Mouse (Mus musculus) limb, embryonic 12.5 days (tissue): Measurements from ENCODE around the gene Gch1. TPM values are rescaled to one million over a fixed set of nuclear protein-coding genes. Genes with fewer than 3 reads are reported as not detected.
A peak's percentile ranks its signal among the peaks of the same experiment; 100 is the strongest.
"Not testable (repeated sequence)": the region's sequence is repeated elsewhere in the genome, so short reads cannot be mapped to it uniquely, and the experiment has no call there.

Source experiments
- ATAC-seq: fragments of 200-750 bp; cut with Nextera tagmentation; 2 replicates; pipeline ENCODE4 v1.8.0; 2017; ENCODE audit warnings: low read depth, moderate TSS enrichment; ENCODE audit not compliant: insufficient number of reproducible peaks, insufficient read depth, low FRiP score, low TSS enrichment
- H3K27ac ChIP-seq: fragments of 300-500 bp; sonication (generic); 2 replicates; pipeline ENCODE4 v1.5.1; 2016; ENCODE audit warnings: mild to moderate bottlenecking, moderate library complexity
- H3K27me3 ChIP-seq: fragments of 300-500 bp; sonication (generic); 2 replicates; pipeline ENCODE4 v1.6.1; 2016; ENCODE audit warnings: mild to moderate bottlenecking, moderate library complexity
- H3K36me3 ChIP-seq: fragments of 300-500 bp; sonication (generic); 2 replicates; pipeline ENCODE4 v1.6.1; 2016; ENCODE audit warnings: mild to moderate bottlenecking, moderate library complexity
- H3K4me1 ChIP-seq: fragments of 300-500 bp; sonication (generic); replicated peaks from 2 replicates; pipeline ENCODE4 v1.6.1; 2016
- H3K4me2 ChIP-seq: fragments of 300-500 bp; sonication (generic); 2 replicates; pipeline ENCODE4 v1.6.1; 2016; ENCODE audit warnings: mild to moderate bottlenecking, moderate library complexity
- H3K4me3 ChIP-seq: fragments of 300-500 bp; sonication (generic); replicated peaks from 2 replicates; pipeline ENCODE4 v1.5.1; 2016; ENCODE audit warnings: mild to moderate bottlenecking
- H3K9ac ChIP-seq: fragments of 300-500 bp; sonication (generic); replicated peaks from 2 replicates; pipeline ENCODE4 v1.6.1; 2016; ENCODE audit warnings: mild to moderate bottlenecking, moderate library complexity
- H3K9me3 ChIP-seq: fragments of 300-500 bp; sonication (generic); 2 replicates; pipeline ENCODE4 v1.6.1; 2016; ENCODE audit warnings: mild to moderate bottlenecking, moderate library complexity
- WGBS: fragments of 180-500 bp; shearing (Covaris S2); methylation state at CpG from one replicate; pipeline ENCODE4 v1.1.7; 2016; 5-methylcytosine and 5-hydroxymethylcytosine counted together
- polyA plus RNA-seq: library from polyadenylated mRNA; unstranded; fragments of >200 nt; fragmentation: Nextera tagmentation; extraction: Ambion mirVana; gene quantifications from 2 replicates; pipeline ENCODE4 v1.2.1, GENCODE M21; 2016

Gene Gch1
- polyA plus RNA-seq, 1 experiment from 2014 or later, result 1.3 TPM

DNA sequence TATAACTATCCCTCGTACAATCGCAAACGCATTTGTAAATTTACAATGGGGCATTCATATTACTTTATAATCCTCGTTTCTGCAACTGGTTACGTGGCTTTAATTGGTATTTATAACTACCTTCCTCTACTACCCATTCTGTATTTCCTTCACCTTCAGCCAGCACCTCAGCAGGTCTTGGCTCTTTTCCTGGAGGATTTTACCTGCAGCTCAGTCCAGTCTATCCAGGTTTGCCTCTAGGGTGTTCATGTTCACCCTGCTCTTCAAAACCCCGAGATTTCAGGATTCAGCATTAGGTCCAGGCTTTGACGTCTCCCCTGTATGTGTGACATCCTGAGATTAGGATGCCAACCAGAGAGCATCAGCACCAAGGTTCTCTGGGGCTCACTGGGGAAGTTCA, 78.8 kb downstream of the Gch1 start:
- not testable (repeated sequence) for H3K27ac ChIP-seq, H3K4me2 ChIP-seq, H3K4me1 ChIP-seq, H3K36me3 ChIP-seq, H3K9me3 ChIP-seq, H3K4me3 ChIP-seq, H3K9ac ChIP-seq, ATAC-seq, H3K27me3 ChIP-seq
- WGBS, result 84% methylated on average over 7 of the region's 7 CpGs

DNA sequence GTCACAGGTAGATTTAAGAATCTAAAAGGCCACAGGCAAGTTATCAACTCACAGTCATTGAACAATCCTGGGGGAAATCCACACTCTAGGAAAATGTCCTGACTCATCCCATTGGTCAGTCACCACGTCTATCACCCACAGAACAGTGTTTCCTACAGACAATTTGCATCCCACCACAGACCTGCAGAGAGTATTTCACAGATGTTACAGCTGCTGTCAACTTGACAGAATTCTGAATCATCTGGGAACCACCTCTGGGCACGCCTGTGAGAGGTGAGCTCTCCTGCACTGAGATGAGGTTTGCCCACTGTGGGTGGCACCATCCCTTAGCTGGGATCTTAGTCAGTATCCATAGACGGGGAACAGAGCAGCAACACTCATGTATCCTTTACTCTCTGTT, 81.8 kb downstream of the Gch1 start:
- no peaks in the 10 kb centered on the region for H3K9me3 ChIP-seq
- no peaks in the 10 kb centered on the region for H3K36me3 ChIP-seq
- H3K9ac ChIP-seq, result no peak overlapping the region
- H3K27ac ChIP-seq, result no peak overlapping the region
- 77% methylated on average over 3 of the region's 3 CpGs for WGBS
- no peak overlapping the region for H3K4me3 ChIP-seq
- ATAC-seq, result no peak
- H3K27me3 ChIP-seq, result no peaks in the 10 kb centered on the region; the same call in 1 of the 2 replicates
- no peak overlapping the region for H3K4me2 ChIP-seq
- H3K4me1 ChIP-seq, result peaks cover 12% of the 10 kb centered on the region

DNA sequence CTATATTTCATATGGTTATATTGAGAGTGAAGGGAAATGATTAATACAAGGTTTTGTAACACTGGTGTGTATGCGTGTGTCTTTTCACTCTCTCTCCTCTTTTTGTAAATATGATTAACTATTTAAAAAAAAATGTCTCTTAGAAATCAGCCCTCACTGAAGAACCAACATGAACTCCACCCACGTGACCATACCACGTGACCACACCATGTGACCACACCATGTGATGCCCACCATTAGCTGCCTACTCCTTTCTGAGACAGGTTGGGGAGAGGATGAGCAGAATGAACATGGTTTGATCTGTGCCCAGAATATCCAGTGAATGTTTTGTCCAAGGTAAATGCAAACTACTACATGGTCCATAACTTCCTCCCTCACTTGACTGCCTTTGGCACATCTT, 83.5 kb downstream of the Gch1 start:
- Histone ChIP-seq H3K27me3 (no peaks in the 10 kb centered on the region), H3K9ac (no peak overlapping the region), H3K36me3 (no peaks in the 10 kb centered on the region), H3K27ac (no peak overlapping the region), H3K9me3 (no peaks in the 10 kb centered on the region), H3K4me3 (no peak overlapping the region), H3K4me2 (no peak overlapping the region), H3K4me1 (peaks cover 12% of the 10 kb centered on the region)
- 95% methylated on average over 3 of the region's 3 CpGs for WGBS
- no peak for ATAC-seq

DNA sequence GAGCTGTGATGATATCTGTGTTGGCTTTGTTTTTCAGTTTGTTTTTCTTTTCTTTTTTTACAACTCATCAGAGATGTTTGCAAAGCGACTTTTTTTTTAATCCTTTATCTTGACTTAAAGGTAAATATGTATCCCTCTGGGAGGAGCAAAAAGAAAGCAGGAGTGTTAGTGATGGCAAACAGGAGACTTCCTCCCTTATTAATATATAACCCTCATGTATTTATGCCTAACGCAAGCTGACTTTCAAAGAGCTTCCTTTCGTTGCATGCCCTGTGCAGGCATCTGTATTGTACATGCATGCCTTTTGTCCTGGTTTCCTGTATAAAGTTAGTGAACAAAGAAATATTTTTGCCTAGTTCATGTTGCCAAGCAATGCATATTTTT, 84.0 kb downstream of the Gch1 start:
- Histone ChIP-seq H3K4me3 (no peak overlapping the region), H3K36me3 (no peaks in the 10 kb centered on the region), H3K4me1 (peaks cover 12% of the 10 kb centered on the region), H3K9ac (no peak overlapping the region), H3K9me3 (no peaks in the 10 kb centered on the region), H3K4me2 (no peak overlapping the region), H3K27ac (peak overlapping the region; percentile 81), H3K27me3 (no peaks in the 10 kb centered on the region)
- no peak for ATAC-seq
- 82% methylated on average over 3 of the region's 3 CpGs for WGBS

DNA sequence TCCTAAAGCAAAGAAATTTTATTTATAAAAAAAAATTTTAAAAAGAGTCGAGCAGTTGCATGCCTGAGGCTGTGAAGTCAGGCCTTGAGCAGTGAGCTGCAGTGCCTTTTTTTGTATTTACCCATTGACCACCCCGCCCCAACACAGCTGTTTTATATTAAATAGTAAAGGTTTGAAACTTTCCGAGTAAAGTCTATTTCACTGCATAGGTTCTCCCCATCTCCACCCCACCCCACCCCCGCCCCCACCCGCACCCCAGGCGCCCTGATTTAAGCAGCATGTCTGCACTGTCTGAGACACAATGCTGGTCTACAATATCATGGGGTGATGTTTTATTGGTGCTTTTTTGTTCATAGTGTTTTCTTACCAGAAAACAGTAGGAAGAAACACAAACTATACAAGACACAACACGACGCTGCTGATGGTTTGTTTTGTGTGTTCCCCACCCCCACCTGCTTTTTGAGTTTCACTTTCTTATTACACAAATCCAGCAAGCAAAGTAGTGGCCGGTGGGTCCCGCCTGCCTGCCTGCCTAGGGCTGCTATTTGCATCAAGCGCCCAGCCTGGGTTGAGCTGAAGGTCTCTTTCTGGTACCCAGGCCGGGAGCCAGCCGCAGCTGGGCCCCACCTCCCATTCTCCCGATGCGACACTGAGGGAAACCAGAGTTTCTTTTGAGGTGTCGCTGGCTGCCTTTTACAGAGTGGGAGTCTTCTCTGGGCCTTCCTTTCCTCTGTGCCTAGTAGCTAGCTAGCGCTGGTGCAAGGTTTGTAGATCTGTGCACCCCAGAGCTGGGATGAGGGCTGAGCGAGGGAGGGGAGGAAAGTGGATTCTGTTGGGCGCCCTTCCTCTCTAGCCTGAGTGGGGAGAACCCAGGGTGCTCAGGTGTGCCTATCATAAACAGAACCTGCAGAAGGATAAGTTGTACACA, 84.7 kb downstream of the Gch1 start:
- peak overlapping the region; percentile 10; the same call in 1 of the 2 replicates for H3K4me3 ChIP-seq
- H3K4me2 ChIP-seq, result peak overlapping the region; percentile 40
- no peak overlapping the region for H3K9ac ChIP-seq
- ATAC-seq, result peak; percentile 61
- peak overlapping the region; percentile 81 for H3K27ac ChIP-seq
- peaks cover 12% of the 10 kb centered on the region for H3K4me1 ChIP-seq
- H3K9me3 ChIP-seq, result no peaks in the 10 kb centered on the region
- WGBS, result 23% methylated on average over 19 of the region's 19 CpGs
- no peaks in the 10 kb centered on the region for H3K27me3 ChIP-seq
- H3K36me3 ChIP-seq, result no peaks in the 10 kb centered on the region

Other genes starting within 250 kb of the Gch1 start
- gene Wdhd1, start 87.4 kb upstream of the Gch1 start, polyA plus RNA-seq, result 56.6 and 59.0 TPM in 2 replicates
- 3.2 and 4.0 TPM in 2 replicates for gene Socs4, start 87.5 kb upstream of the Gch1 start, polyA plus RNA-seq
- 83.5 and 94.7 TPM in 2 replicates for gene Mapk1ip1l, start 108.9 kb upstream of the Gch1 start, polyA plus RNA-seq
- gene Lgals3, start 178.3 kb upstream of the Gch1 start, polyA plus RNA-seq, result 0.87 and 4.3 TPM in 2 replicates
- gene Dlgap5, start 229.0 kb upstream of the Gch1 start, polyA plus RNA-seq, result 69.0 and 71.0 TPM in 2 replicates